Mouse (Mus musculus) cortical plate, adult 2 months (tissue): Measurements from ENCODE around the gene Fbxl19. TPM values are rescaled to one million over a fixed set of nuclear protein-coding genes. Genes with fewer than 3 reads are reported as not detected.

Experiments used
- H3K27ac ChIP-seq: fragments of 200-500 bp; 2 replicates; pipeline ENCODE4 v1.5.1; 2012; ENCODE audit warnings: low read length, control low read depth, inconsistent platforms; ENCODE audit not compliant: insufficient read depth
- H3K4me1 ChIP-seq: fragments of 200-500 bp; 2 replicates; pipeline ENCODE4 v1.6.1; 2011; ENCODE audit warnings: low read length; ENCODE audit not compliant: control insufficient read depth, insufficient read depth
- H3K4me3 ChIP-seq: fragments of 200-500 bp; 2 replicates; pipeline ENCODE4 v1.5.1; 2011; ENCODE audit warnings: mild to moderate bottlenecking, low read length, control low read depth; ENCODE audit not compliant: insufficient read depth
- CTCF ChIP-seq: fragments of 200-500 bp; IDR thresholded peaks from 2 replicates; pipeline ENCODE4 v1.5.1; 2011; ENCODE audit warnings: mild to moderate bottlenecking, control low read depth, low read length; ENCODE audit not compliant: insufficient read depth; ENCODE audit errors: extremely low read depth
- POLR2A ChIP-seq: fragments of 200-500 bp; IDR thresholded peaks from 2 replicates; pipeline ENCODE4 v1.6.1; 2011; ENCODE audit warnings: mild to moderate bottlenecking, low read length, control low read depth; ENCODE audit not compliant: insufficient read depth; ENCODE audit errors: extremely low read depth
- polyA plus RNA-seq: library from polyadenylated mRNA; depleted of rRNA; stranded (reverse); fragments of >200 nt; gene quantifications from 2 replicates; pipeline ENCODE4 v1.2.3, GENCODE M21; 2012

Gene Fbxl19
- polyA plus RNA-seq, 1 experiment: 59.2 TPM

GRCm38 (mm10) chr7:127709261-127709979 lies 34.9 kb upstream of the Fbxl19 start:
- Histone ChIP-seq H3K4me3 (peak overlapping the region; percentile 43; the same call in 1 of the 2 replicates), H3K4me1 (no peaks in the 10 kb centered on the region; the same call in 1 of the 2 replicates), H3K27ac (no peak overlapping the region)
- no peak for TF ChIP-seq POLR2A
- TF ChIP-seq CTCF: no peak

GRCm38 (mm10) chr7:127711031-127711430 lies 33.3 kb upstream of the Fbxl19 start:
- TF ChIP-seq CTCF: no peak
- no peak for TF ChIP-seq POLR2A
- no peak overlapping the region for H3K27ac ChIP-seq
- H3K4me3 ChIP-seq: no peak overlapping the region
- H3K4me1 ChIP-seq: no peaks in the 10 kb centered on the region; the same call in 1 of the 2 replicates

- no peak overlapping the region for H3K27ac ChIP-seq
- TF ChIP-seq CTCF (no peak), POLR2A (no peak)
- H3K4me1 ChIP-seq: no peaks in the 10 kb centered on the region; the same call in 1 of the 2 replicates
- H3K4me3 ChIP-seq: no peak overlapping the region
These were observed 32.9 kb upstream of the Fbxl19 start for GRCm38 (mm10) chr7:127711456-127711855.

- H3K27ac ChIP-seq: no peak within 1 kb of the TSS
- no peaks in the 10 kb centered on the region; the same call in 1 of the 2 replicates for H3K4me1 ChIP-seq
- TF ChIP-seq CTCF (no peak), POLR2A (no peak)
- H3K4me3 ChIP-seq: no peak within 1 kb of the TSS
These were observed 31.6 kb upstream of the Fbxl19 start, which contains the start of gene Ctf1 for GRCm38 (mm10) chr7:127712461-127713385. Gene Ctf1 (plus strand): TSS chr7:127712736.

DNA sequence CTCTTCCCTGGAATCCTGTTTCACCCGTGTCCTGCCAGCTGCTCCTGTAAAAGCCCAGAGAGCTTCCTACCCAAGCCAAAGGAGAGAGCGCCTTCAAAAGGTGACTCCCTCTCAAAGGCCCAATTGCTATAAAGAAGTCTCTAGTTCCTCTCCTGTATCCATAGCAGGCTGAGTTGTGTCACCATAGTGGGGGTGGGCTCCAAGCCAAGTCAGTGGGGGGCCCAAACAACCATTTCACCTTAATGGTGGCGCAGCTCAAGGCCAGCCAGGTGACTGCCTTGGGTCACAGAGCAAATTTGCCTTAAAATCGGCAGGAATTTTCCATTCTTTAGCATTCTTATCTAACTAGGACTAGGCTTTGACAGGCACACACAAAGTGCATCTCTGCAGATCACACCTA lies 29.5 kb upstream of the Fbxl19 start:
- Histone ChIP-seq H3K4me3 (no peak overlapping the region), H3K4me1 (no peaks in the 10 kb centered on the region), H3K27ac (no peak overlapping the region)
- no peak for TF ChIP-seq CTCF
- TF ChIP-seq POLR2A: no peak

- H3K4me3 ChIP-seq: peak overlapping the region; percentile 27
- TF ChIP-seq POLR2A (no peak), CTCF (0 out of 2 replicates have a peak, but pooled peaks have one; percentile 16)
- no peaks in the 10 kb centered on the region for H3K4me1 ChIP-seq
- no peak overlapping the region for H3K27ac ChIP-seq
These were observed 27.4 kb upstream of the Fbxl19 start for GRCm38 (mm10) chr7:127716992-127717391.

- H3K27ac ChIP-seq: no peak overlapping the region
- TF ChIP-seq CTCF (no peak), POLR2A (no peak)
- no peaks in the 10 kb centered on the region for H3K4me1 ChIP-seq
- H3K4me3 ChIP-seq: no peak overlapping the region
These were observed 26.0 kb upstream of the Fbxl19 start for GRCm38 (mm10) chr7:127718339-127718738.

GRCm38 (mm10) chr7:127719258-127719657 lies 25.1 kb upstream of the Fbxl19 start:
- no peak overlapping the region for H3K27ac ChIP-seq
- no peak overlapping the region for H3K4me3 ChIP-seq
- no peaks in the 10 kb centered on the region for H3K4me1 ChIP-seq
- TF ChIP-seq CTCF (no peak), POLR2A (no peak)

DNA sequence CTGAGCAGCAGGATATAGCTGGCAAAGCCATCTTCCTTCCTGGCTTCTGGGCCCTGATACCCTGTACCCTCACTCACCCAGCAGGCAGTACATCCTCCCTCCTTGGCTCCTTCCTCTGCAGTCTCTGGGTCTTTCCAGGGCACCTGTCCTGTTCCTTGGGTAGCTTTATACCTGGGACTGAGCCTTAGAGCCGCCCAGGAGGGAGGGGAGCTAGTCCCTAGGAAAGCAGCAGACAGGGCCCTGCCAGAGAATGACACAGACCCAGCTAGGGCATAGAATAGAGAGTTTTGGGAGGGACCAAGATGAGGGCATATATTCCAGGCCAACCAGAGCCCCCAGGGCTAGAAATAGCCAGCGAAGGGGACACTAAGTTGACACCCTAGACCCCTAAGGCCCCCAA lies 18.9 kb upstream of the Fbxl19 start:
- Histone ChIP-seq H3K4me3 (no peak overlapping the region), H3K27ac (no peak overlapping the region), H3K4me1 (no peaks in the 10 kb centered on the region)
- TF ChIP-seq POLR2A (no peak), CTCF (no peak)

DNA sequence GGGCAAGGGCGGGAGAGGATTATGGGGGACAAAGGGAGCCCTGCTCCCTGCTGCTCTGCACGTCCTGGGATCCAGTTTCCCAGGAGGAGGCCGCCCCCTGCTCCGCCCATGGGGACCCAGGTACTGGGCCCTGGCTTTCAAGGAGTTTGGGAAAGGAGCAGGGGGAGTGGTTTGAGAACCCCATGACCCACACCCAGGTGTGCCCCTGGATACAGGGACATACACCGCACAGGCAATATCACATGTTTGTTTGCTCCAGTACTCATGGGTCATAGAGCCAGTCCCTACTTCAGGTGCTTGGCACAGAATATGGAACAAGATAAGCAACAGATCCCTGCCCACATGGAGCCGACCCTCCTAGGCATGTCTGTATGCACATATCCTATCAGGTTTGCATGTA lies 18.4 kb upstream of the Fbxl19 start:
- H3K4me3 ChIP-seq: no peak overlapping the region
- TF ChIP-seq POLR2A (no peak), CTCF (no peak)
- no peaks in the 10 kb centered on the region for H3K4me1 ChIP-seq
- H3K27ac ChIP-seq: no peak overlapping the region
